Mouse (Mus musculus) right cerebral cortex, adult 18-20 months (tissue): ENCODE data around the gene Tmpo.

Experiments
- DNase-seq: peaks from one replicate; pipeline ENCODE4 v3.0.0; 2022; ENCODE audit warnings: mixed read lengths

The Tmpo gene

GRCm38 (mm10) chr10:91153894-91154503 lies 27.1 kb downstream of the Tmpo start:
- no peak for DNase-seq

GRCm38 (mm10) chr10:91145413-91145812 lies 35.7 kb downstream of the Tmpo start:
- no peak for DNase-seq

- no peak for DNase-seq
Observed at GRCm38 (mm10) chr10:91143313-91144230, 37.5 kb downstream of the Tmpo start.

- no peak for DNase-seq
Observed at GRCm38 (mm10) chr10:91142654-91143191, 38.4 kb downstream of the Tmpo start.

GRCm38 (mm10) chr10:91141564-91141963 lies 39.6 kb downstream of the Tmpo start:
- no peak for DNase-seq

- DNase-seq: no peak
Observed at GRCm38 (mm10) chr10:91139148-91139766, 41.9 kb downstream of the Tmpo start.

GRCm38 (mm10) chr10:91138317-91138716 lies 42.8 kb downstream of the Tmpo start:
- DNase-seq: no peak

- no peak for DNase-seq
Observed at GRCm38 (mm10) chr10:91137400-91137799, 43.7 kb downstream of the Tmpo start.

- no peak for DNase-seq
Observed at GRCm38 (mm10) chr10:91135302-91135972, 45.7 kb downstream of the Tmpo start.

GRCm38 (mm10) chr10:91131565-91131964 lies 49.5 kb downstream of the Tmpo start:
- no peak for DNase-seq

GRCm38 (mm10) chr10:91130792-91131191 lies 50.3 kb downstream of the Tmpo start:
- DNase-seq: no peak

- no peak for DNase-seq
Observed at GRCm38 (mm10) chr10:91128551-91129160, 52.5 kb downstream of the Tmpo start.

GRCm38 (mm10) chr10:91127395-91127794 lies 53.7 kb downstream of the Tmpo start:
- no peak for DNase-seq

GRCm38 (mm10) chr10:91126618-91127355 lies 54.3 kb downstream of the Tmpo start:
- no peak for DNase-seq

GRCm38 (mm10) chr10:91123828-91124822 lies 57.0 kb downstream of the Tmpo start, which contains the start of gene Slc25a3:
Gene Slc25a3, minus strand, starts transcription at chr10:91124059.
- DNase-seq: peak; percentile 99

GRCm38 (mm10) chr10:91123281-91123827 lies 57.8 kb downstream of the Tmpo start:
- DNase-seq: no peak

- no peak for DNase-seq
Observed at GRCm38 (mm10) chr10:91122646-91123045, 58.5 kb downstream of the Tmpo start.

- DNase-seq: no peak
Observed at GRCm38 (mm10) chr10:91116958-91117357, 64.2 kb downstream of the Tmpo start.

GRCm38 (mm10) chr10:91109841-91110240 lies 71.3 kb downstream of the Tmpo start:
- no peak for DNase-seq

- DNase-seq: no peak
Observed at GRCm38 (mm10) chr10:91105981-91106380, 75.1 kb downstream of the Tmpo start.
